In genomic region chr11:4637534-4638234, GRCm38 (mm10) we compare ENCODE assay signal across 8 mouse cellular contexts. TPM values are rescaled to one million over a fixed set of nuclear protein-coding genes. Genes with fewer than 3 reads are reported as not detected.
DNase-seq lines count a peak whose midpoint lies in the region; ATAC-seq and TF ChIP-seq lines count a peak whose summit lies in the region.

TSS of gene Ascc2 (plus strand) at chr11:4637747.

- H3K4me1 ChIP-seq in hindbrain, postnatal 0 days (ENCODE audit: insufficient read depth, low read length): no peaks in the 10 kb centered on the region

- under 1% methylated on average over 35 of the region's 35 CpGs for WGBS in hindbrain, postnatal 0 days

- H3K9ac ChIP-seq in hindbrain, postnatal 0 days (replicated peaks; ENCODE audit: low read length): peak within 1 kb of the TSS; percentile 71

- peak; percentile 95 for ATAC-seq in hindbrain, postnatal 0 days
- peak; percentile 98 for ATAC-seq in megakaryocyte, adult 5-6 weeks (ENCODE audit: poor library complexity, severe bottlenecking)

- H3K4me2 ChIP-seq in hindbrain, postnatal 0 days (ENCODE audit: low read depth, low read length): peak within 1 kb of the TSS; percentile 69

- peak; percentile 27; the same call in 1 of the 2 replicates for TF ChIP-seq CTCF in gastrocnemius, adult 2 months (IDR thresholded peaks at IDR 0.05)
- peak; percentile 22; the same call in 1 of the 2 replicates for TF ChIP-seq CTCF in hindbrain, postnatal 0 days (IDR thresholded peaks at IDR 0.05; ENCODE audit: low read depth)
- peak; percentile 7 for TF ChIP-seq CTCF in left cerebral cortex, adult 2 months (IDR thresholded peaks at IDR 0.05)

- H3K36me3 ChIP-seq in hindbrain, postnatal 0 days (ENCODE audit: insufficient read depth, low read length): no peaks in the 10 kb centered on the region; the same call in 1 of the 2 replicates

- intact Hi-C loops in gastrocnemius, adult 2 months (cut with DNase I): loop anchor here (2.0 kb wide), 1 partner anchor 43 kb away; the partner anchor contains the start of gene Mtmr3
- intact Hi-C loops in left cerebral cortex, adult 2 months (cut with DNase I): loop anchor here (2.0 kb wide), 1 partner anchor 43 kb away; the partner anchor contains the start of gene Mtmr3

- H3K4me3 ChIP-seq in gastrocnemius, adult 2 months: peak within 1 kb of the TSS; percentile 80
- peak within 1 kb of the TSS; percentile 68 for H3K4me3 ChIP-seq in hindbrain, postnatal 0 days (ENCODE audit: low read length)
- peak within 1 kb of the TSS; percentile 67 for H3K4me3 ChIP-seq in left cerebral cortex, adult 2 months

- H3K27ac ChIP-seq in gastrocnemius, adult 2 months: peak within 1 kb of the TSS; percentile 91
- peak within 1 kb of the TSS; percentile 71 for H3K27ac ChIP-seq in hindbrain, postnatal 0 days
- peak within 1 kb of the TSS; percentile 82 for H3K27ac ChIP-seq in left cerebral cortex, adult 2 months

- H3K9me3 ChIP-seq in hindbrain, postnatal 0 days (ENCODE audit: low read length): no peaks in the 10 kb centered on the region

- no peaks in the 10 kb centered on the region for H3K27me3 ChIP-seq in hindbrain, postnatal 0 days (ENCODE audit: insufficient read depth, low read length)

- DNase-seq in WW6 (ENCODE audit: low read depth, low spot score): peak; percentile 96
- peak; percentile 75 to 83 for DNase-seq in cerebellum, postnatal 4 days (ENCODE audit: low spot score in 2 of 2)
- DNase-seq in gastrocnemius, adult 2 months: peak; percentile 98
- DNase-seq in hindbrain, postnatal 0 days (ENCODE audit: low spot score): peak; percentile 91
- peak; percentile 87 to 89 for DNase-seq in left cerebral cortex, adult 2 months (ENCODE audit: extremely low spot score in 1 of 2, low spot score in 2 of 2)
- peak; percentile 87 to 90 for DNase-seq in right cerebral cortex, adult 2 months (ENCODE audit: low spot score in 2 of 2)
- DNase-seq in urinary bladder, postnatal 14 days (ENCODE audit: low spot score): peak; percentile 99

RNA-seq across cellular contexts. Expression of gene Ascc2, which starts in this region (rescaled TPM):
- total RNA-seq in gastrocnemius, adult 2 months (2021): 10 to 100 TPM; 14.4 to 16.7 TPM
- 15.0 and 15.5 TPM in 2 replicates for total RNA-seq in hindbrain, postnatal 0 days (2014; rRNA removed)
- 13.6 and 13.8 TPM in 2 replicates for polyA plus RNA-seq in hindbrain, postnatal 0 days (2015; fragmentation: Nextera tagmentation; extraction: Ambion mirVana)
- total RNA-seq in left cerebral cortex, adult 2 months (2021): 10 to 100 TPM; 18.7 to 21.3 TPM
- 14.4 and 14.6 TPM in 2 replicates for total RNA-seq in megakaryocyte, adult 5-6 weeks (2015)
- 15.7 and 16.0 TPM in 2 replicates for total RNA-seq in megakaryocyte, adult 5-6 weeks (2017)

Comparison
In these comparisons a context has a peak if more than half of its experiments do, and no peak if none do; other contexts are left out.
1. Peak in every context shown above with its lines: DNase-seq, ATAC-seq, H3K4me3 ChIP-seq and H3K27ac ChIP-seq.